9 mouse cellular contexts compared by ENCODE assay signal in genomic region chr2:27096341-27096981, GRCm38 (mm10). TPM values are rescaled to one million over a fixed set of nuclear protein-coding genes. Genes with fewer than 3 reads are reported as not detected.
DNase-seq lines count a peak whose midpoint lies in the region; ATAC-seq lines count a peak whose summit lies in the region.
"Had no signal": no experiment of that assay in that cellular context is flagged by ENCODE, and none has a peak within 500 bp of the region (broad histone marks: within the 10 kb centered on the region; RNA-seq: fewer than 3 reads in every experiment).

No protein-coding gene starts in this region.

- no peak overlapping the region for H3K4me3 ChIP-seq in limb, embryonic 12.5 days (replicated peaks)
- H3K4me3 ChIP-seq: liver, embryonic 15.5 days had no signal

- H3K36me3 ChIP-seq in limb, embryonic 12.5 days = 0 out of 2 replicates have a peak, but pooled peaks cover under 1% of the 10 kb centered on the region
- H3K36me3 ChIP-seq: liver, embryonic 15.5 days had no signal

- H3K4me2 ChIP-seq in limb, embryonic 12.5 days = no peak overlapping the region
- H3K4me2 ChIP-seq: liver, embryonic 15.5 days had no signal

- no peaks in the 10 kb centered on the region; the same call in 1 of the 2 replicates for H3K27me3 ChIP-seq in limb, embryonic 12.5 days
- H3K27me3 ChIP-seq: liver, embryonic 15.5 days had no signal

- H3K9me3 ChIP-seq in limb, embryonic 12.5 days = no peaks in the 10 kb centered on the region
- H3K9me3 ChIP-seq: liver, embryonic 15.5 days had no signal

- peaks cover 38% of the 10 kb centered on the region for H3K4me1 ChIP-seq in limb, embryonic 12.5 days (replicated peaks)
- H3K4me1 ChIP-seq: liver, embryonic 15.5 days had no signal

- WGBS in limb, embryonic 12.5 days = 50% methylated on average over 13 of the region's 13 CpGs

- ATAC-seq in limb, embryonic 12.5 days (ENCODE audit: insufficient number of reproducible peaks, insufficient read depth, low FRiP score, low TSS enrichment, low read depth) = no peak

- 0 out of 2 replicates have a peak overlapping the region, but pooled peaks have one; percentile 73 for H3K27ac ChIP-seq in limb, embryonic 12.5 days
- H3K27ac ChIP-seq: liver, embryonic 15.5 days had no signal

- no peak overlapping the region for H3K9ac ChIP-seq in limb, embryonic 12.5 days (replicated peaks)
- H3K9ac ChIP-seq: liver, embryonic 15.5 days had no signal

- peak; percentile 81 to 86 for DNase-seq in frontal cortex, adult 2 months (ENCODE audit: extremely low spot score in 1 of 2, low spot score in 1 of 2)
- no peak for DNase-seq in frontal cortex, postnatal 14 days (ENCODE audit: low spot score in 2 of 2)
- DNase-seq in right cerebral cortex, adult 18-20 months = peak; percentile 89
- no peak for DNase-seq in right cerebral cortex, postnatal 4 days
- DNase-seq in telencephalon, adult 2 months (ENCODE audit: low read depth, low spot score) = peak; percentile 93
- DNase-seq in ovary, postnatal 36 days (ENCODE audit: low spot score) = no peak
- no peak for DNase-seq in yolk sac, embryonic 10.5 days (ENCODE audit: low spot score)

RNA-seq across cellular contexts. Expression of gene Adamtsl2, which starts 17.3 kb away (rescaled TPM):
- 34.9 and 42.6 TPM in 2 replicates for polyA plus RNA-seq in frontal cortex, adult 2 months (2012; rRNA removed)
- 11.8 and 12.3 TPM in 2 replicates for polyA plus RNA-seq in limb, embryonic 12.5 days (2016; fragmentation: Nextera tagmentation; extraction: Ambion mirVana)

RNA-seq across cellular contexts. Expression of gene Mymk, which starts 24.5 kb away (rescaled TPM):
- polyA plus RNA-seq in frontal cortex, adult 2 months (2012; rRNA removed) = 0.65 and 0.74 TPM in 2 replicates
- polyA plus RNA-seq in limb, embryonic 12.5 days (2016; fragmentation: Nextera tagmentation; extraction: Ambion mirVana) = 16.9 and 24.6 TPM in 2 replicates

RNA-seq across cellular contexts. Expression of gene Fam163b, which starts 45.8 kb away (rescaled TPM):
- 213 and 219 TPM in 2 replicates for polyA plus RNA-seq in frontal cortex, adult 2 months (2012; rRNA removed)
- polyA plus RNA-seq in limb, embryonic 12.5 days (2016; fragmentation: Nextera tagmentation; extraction: Ambion mirVana) = 0.52 and 0.75 TPM in 2 replicates
- polyA plus RNA-seq: liver, embryonic 15.5 days had no signal

Comparison
In these comparisons a context has a peak if more than half of its experiments do, and no peak if none do; other contexts are left out.
1. DNase-seq: peak in frontal cortex, adult 2 months (2 of 2), right cerebral cortex, adult 18-20 months (single experiment) and telencephalon, adult 2 months (single experiment); none in frontal cortex, postnatal 14 days (0 of 2), right cerebral cortex, postnatal 4 days (single experiment), ovary, postnatal 36 days (single experiment) and yolk sac, embryonic 10.5 days (single experiment).
2. RNA of gene Mymk, which starts 24.5 kb away (polyA plus RNA-seq): 16.9 to 24.6 TPM in limb, embryonic 12.5 days; 0.65 to 0.74 TPM in frontal cortex, adult 2 months; every median in the first group is over 10 times any median in the second.
3. RNA of gene Fam163b, which starts 45.8 kb away (polyA plus RNA-seq): 213 to 219 TPM in frontal cortex, adult 2 months; 0.52 to 0.75 TPM in limb, embryonic 12.5 days; every median in the first group is over 100 times any median in the second.